Mouse (Mus musculus): ENCODE results near the gene Ift81. TPM values are rescaled to one million over a fixed set of nuclear protein-coding genes. Genes with fewer than 3 reads are reported as not detected.

The Ift81 gene
- polyA plus RNA-seq, 1 experiment = 5.6 TPM

- no peak overlapping the region for H3K4me3 ChIP-seq
- no peak overlapping the region for H3K4me2 ChIP-seq (ENCODE audit: low read depth)
- H3K27me3 ChIP-seq (ENCODE audit: control insufficient read depth, insufficient read depth, insufficient read length) = no peaks in the 10 kb centered on the region
- H3ac ChIP-seq (ENCODE audit: control insufficient read depth, insufficient read length) = no peak overlapping the region
- TF ChIP-seq MYOD1 (IDR thresholded peaks at IDR 0.05; ENCODE audit: control insufficient read depth in 1 of 3, insufficient read length in 2 of 3, low read depth in 2 of 3) (peak in 2 of 3 experiments; percentile 53 to 63), POLR2A (IDR thresholded peaks at IDR 0.05; ENCODE audit: insufficient read length, low read depth) (no peak), E2F4 (IDR thresholded peaks at IDR 0.05; ENCODE audit: insufficient read depth) (no peak), TCF3 (IDR thresholded peaks at IDR 0.05; ENCODE audit: insufficient read length, low read depth) (no peak), TCF12 (IDR thresholded peaks at IDR 0.05; ENCODE audit: insufficient read depth, poor library complexity, severe bottlenecking) (no peak), POLR2AphosphoS2 (IDR thresholded peaks at IDR 0.05; ENCODE audit: insufficient read length, low read depth) (no peak)
- no peaks in the 10 kb centered on the region for H3K79me2 ChIP-seq (ENCODE audit: control insufficient read depth, insufficient read depth)
- H3K36me3 ChIP-seq (ENCODE audit: control insufficient read depth, insufficient read depth) = peaks cover 39% of the 10 kb centered on the region
These were observed 9.4 kb downstream of the Ift81 start for GRCm38 (mm10) chr5:122604894-122605293.

DNA sequence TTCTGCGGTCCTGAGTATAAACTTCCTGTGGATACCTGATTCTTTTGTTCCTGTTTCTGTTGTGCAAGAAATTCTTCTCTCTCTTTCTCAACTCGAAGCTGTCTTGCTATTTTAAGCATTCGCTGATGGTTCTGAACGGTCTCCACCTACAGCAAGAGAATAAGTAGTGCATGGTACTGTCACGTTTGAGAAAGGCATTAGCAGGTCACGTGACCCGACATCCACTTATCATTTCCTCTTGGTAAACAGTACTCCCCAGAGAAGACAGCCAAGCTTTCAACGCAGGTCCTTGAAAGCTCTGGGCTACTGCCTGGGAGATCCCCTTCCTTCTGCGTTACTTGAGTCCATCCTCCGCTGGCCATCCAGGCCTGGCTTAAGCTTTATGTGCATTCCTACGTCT lies 12.1 kb downstream of the Ift81 start:
- Histone ChIP-seq H3K36me3 (ENCODE audit: control insufficient read depth, insufficient read depth) (peaks cover 32% of the 10 kb centered on the region), H3ac (ENCODE audit: control insufficient read depth, insufficient read length) (no peak overlapping the region), H3K4me2 (ENCODE audit: low read depth) (no peak overlapping the region), H3K79me2 (ENCODE audit: control insufficient read depth, insufficient read depth) (no peaks in the 10 kb centered on the region), H3K27me3 (ENCODE audit: control insufficient read depth, insufficient read depth, insufficient read length) (no peaks in the 10 kb centered on the region), H3K4me3 (no peak overlapping the region)
- TF ChIP-seq MYOD1 (IDR thresholded peaks at IDR 0.05; ENCODE audit: control insufficient read depth in 1 of 3, insufficient read length in 2 of 3, low read depth in 2 of 3) = no peak
- no peak for TF ChIP-seq TCF3 (IDR thresholded peaks at IDR 0.05; ENCODE audit: insufficient read length, low read depth)
- TF ChIP-seq REST (IDR thresholded peaks at IDR 0.05; ENCODE audit: insufficient read depth, insufficient read length) = no peak
- no peak for TF ChIP-seq USF1 (IDR thresholded peaks at IDR 0.05; ENCODE audit: low read depth)
- no peak for TF ChIP-seq POLR2AphosphoS2 (IDR thresholded peaks at IDR 0.05; ENCODE audit: insufficient read length, low read depth)
- no peak for TF ChIP-seq MAX (IDR thresholded peaks at IDR 0.05; ENCODE audit: low read depth)
- TF ChIP-seq CEBPB (IDR thresholded peaks at IDR 0.05; ENCODE audit: insufficient read depth, poor library complexity, severe bottlenecking) = no peak

- no peak overlapping the region for H3K4me3 ChIP-seq
- H3K4me2 ChIP-seq (ENCODE audit: low read depth) = no peak overlapping the region
- no peaks in the 10 kb centered on the region for H3K27me3 ChIP-seq (ENCODE audit: control insufficient read depth, insufficient read depth, insufficient read length)
- no peak overlapping the region for H3ac ChIP-seq (ENCODE audit: control insufficient read depth, insufficient read length)
- no peaks in the 10 kb centered on the region for H3K79me2 ChIP-seq (ENCODE audit: control insufficient read depth, insufficient read depth)
- no peak for TF ChIP-seq POLR2A (IDR thresholded peaks at IDR 0.05; ENCODE audit: insufficient read length, low read depth)
- no peak for TF ChIP-seq TCF12 (IDR thresholded peaks at IDR 0.05; ENCODE audit: insufficient read depth, poor library complexity, severe bottlenecking)
- TF ChIP-seq TCF3 (IDR thresholded peaks at IDR 0.05; ENCODE audit: insufficient read length, low read depth) = no peak
- no peak for TF ChIP-seq REST (IDR thresholded peaks at IDR 0.05; ENCODE audit: insufficient read depth, insufficient read length)
- no peak for TF ChIP-seq MYOG (IDR thresholded peaks at IDR 0.05; ENCODE audit: control insufficient read depth in 1 of 3, insufficient read depth in 1 of 3, insufficient read length in 2 of 3, low read depth in 2 of 3)
- no peak for TF ChIP-seq E2F4 (IDR thresholded peaks at IDR 0.05; ENCODE audit: insufficient read depth)
- TF ChIP-seq MAX (IDR thresholded peaks at IDR 0.05; ENCODE audit: low read depth) = no peak
- TF ChIP-seq CEBPB (IDR thresholded peaks at IDR 0.05; ENCODE audit: insufficient read depth, poor library complexity, severe bottlenecking) = no peak
- no peak for TF ChIP-seq SRF (IDR thresholded peaks at IDR 0.05; ENCODE audit: control insufficient read depth, insufficient read length, low read depth)
- TF ChIP-seq MYOD1 (IDR thresholded peaks at IDR 0.05; ENCODE audit: control insufficient read depth in 1 of 3, insufficient read length in 2 of 3, low read depth in 2 of 3) = no peak
- no peak for TF ChIP-seq USF1 (IDR thresholded peaks at IDR 0.05; ENCODE audit: low read depth)
- no peak for TF ChIP-seq POLR2AphosphoS2 (IDR thresholded peaks at IDR 0.05; ENCODE audit: insufficient read length, low read depth)
- H3K36me3 ChIP-seq (ENCODE audit: control insufficient read depth, insufficient read depth) = peaks cover 21% of the 10 kb centered on the region
These were observed 18.8 kb downstream of the Ift81 start for GRCm38 (mm10) chr5:122595470-122595869.

- Histone ChIP-seq H3K27me3 (ENCODE audit: control insufficient read depth, insufficient read depth, insufficient read length) (no peaks in the 10 kb centered on the region), H3ac (ENCODE audit: control insufficient read depth, insufficient read length) (no peak overlapping the region), H3K4me2 (ENCODE audit: low read depth) (no peak overlapping the region), H3K79me2 (ENCODE audit: control insufficient read depth, insufficient read depth) (no peaks in the 10 kb centered on the region), H3K36me3 (ENCODE audit: control insufficient read depth, insufficient read depth) (peaks cover 10% of the 10 kb centered on the region), H3K4me3 (no peak overlapping the region)
- TF ChIP-seq MYOD1 (IDR thresholded peaks at IDR 0.05; ENCODE audit: control insufficient read depth in 1 of 3, insufficient read length in 2 of 3, low read depth in 2 of 3) = no peak
- TF ChIP-seq SRF (IDR thresholded peaks at IDR 0.05; ENCODE audit: control insufficient read depth, insufficient read length, low read depth) = no peak
- TF ChIP-seq E2F4 (IDR thresholded peaks at IDR 0.05; ENCODE audit: insufficient read depth) = no peak
- TF ChIP-seq MYOG (IDR thresholded peaks at IDR 0.05; ENCODE audit: control insufficient read depth in 1 of 3, insufficient read depth in 1 of 3, insufficient read length in 2 of 3, low read depth in 2 of 3) = no peak
- no peak for TF ChIP-seq MAX (IDR thresholded peaks at IDR 0.05; ENCODE audit: low read depth)
- no peak for TF ChIP-seq REST (IDR thresholded peaks at IDR 0.05; ENCODE audit: insufficient read depth, insufficient read length)
- TF ChIP-seq TCF3 (IDR thresholded peaks at IDR 0.05; ENCODE audit: insufficient read length, low read depth) = no peak
These were observed 24.4 kb downstream of the Ift81 start for GRCm38 (mm10) chr5:122589891-122590290.

DNA sequence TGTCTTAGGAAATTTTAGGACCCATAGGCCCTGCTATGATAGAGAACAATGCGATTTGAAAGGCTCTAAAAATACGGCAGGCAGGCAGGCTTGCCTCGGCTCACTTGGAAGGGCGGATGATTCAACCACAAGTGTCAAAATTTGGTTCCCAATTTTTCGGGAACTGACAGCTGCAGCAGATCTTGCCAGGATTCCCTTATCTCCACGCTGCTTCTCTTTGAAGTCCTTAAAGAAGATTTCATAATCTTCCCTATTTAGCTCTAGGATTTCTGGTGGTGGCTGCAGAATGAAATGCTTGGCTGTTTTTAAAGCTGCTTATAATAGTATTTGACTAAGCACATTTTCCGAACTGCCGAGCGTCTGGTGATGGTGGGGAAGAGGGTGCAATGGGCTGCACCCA lies 28.8 kb downstream of the Ift81 start:
- H3ac ChIP-seq (ENCODE audit: control insufficient read depth, insufficient read length) = no peak overlapping the region
- no peaks in the 10 kb centered on the region for H3K79me2 ChIP-seq (ENCODE audit: control insufficient read depth, insufficient read depth)
- H3K36me3 ChIP-seq (ENCODE audit: control insufficient read depth, insufficient read depth) = peaks cover 4% of the 10 kb centered on the region
- no peaks in the 10 kb centered on the region for H3K27me3 ChIP-seq (ENCODE audit: control insufficient read depth, insufficient read depth, insufficient read length)
- TF ChIP-seq E2F4 (IDR thresholded peaks at IDR 0.05; ENCODE audit: insufficient read depth) = no peak
- TF ChIP-seq TCF3 (IDR thresholded peaks at IDR 0.05; ENCODE audit: insufficient read length, low read depth) = no peak
- no peak for TF ChIP-seq SRF (IDR thresholded peaks at IDR 0.05; ENCODE audit: control insufficient read depth, insufficient read length, low read depth)
- TF ChIP-seq MYOD1 (IDR thresholded peaks at IDR 0.05; ENCODE audit: control insufficient read depth in 1 of 3, insufficient read length in 2 of 3, low read depth in 2 of 3) = peak; percentile 70 to 90 (median 80)
- peak; percentile 56 for TF ChIP-seq TCF12 (IDR thresholded peaks at IDR 0.05; ENCODE audit: insufficient read depth, poor library complexity, severe bottlenecking)
- TF ChIP-seq CEBPB (IDR thresholded peaks at IDR 0.05; ENCODE audit: insufficient read depth, poor library complexity, severe bottlenecking) = peak; percentile 63; the same call in 1 of the 2 replicates
- TF ChIP-seq MYOG (IDR thresholded peaks at IDR 0.05; ENCODE audit: control insufficient read depth in 1 of 3, insufficient read depth in 1 of 3, insufficient read length in 2 of 3, low read depth in 2 of 3) = peak in 2 of 3 experiments; percentile 49 to 84
- no peak for TF ChIP-seq USF1 (IDR thresholded peaks at IDR 0.05; ENCODE audit: low read depth)
- TF ChIP-seq MAX (IDR thresholded peaks at IDR 0.05; ENCODE audit: low read depth) = no peak
- H3K4me2 ChIP-seq (ENCODE audit: low read depth) = peak overlapping the region; percentile 39
- H3K4me3 ChIP-seq = no peak overlapping the region
